Mouse (Mus musculus): ENCODE measurements around the gene Stx1a. TPM values are rescaled to one million over a fixed set of nuclear protein-coding genes. Genes with fewer than 3 reads are reported as not detected.

Stx1a gene
- polyA plus RNA-seq, 1 experiment from 2014 or later: 6.6 TPM

DNA sequence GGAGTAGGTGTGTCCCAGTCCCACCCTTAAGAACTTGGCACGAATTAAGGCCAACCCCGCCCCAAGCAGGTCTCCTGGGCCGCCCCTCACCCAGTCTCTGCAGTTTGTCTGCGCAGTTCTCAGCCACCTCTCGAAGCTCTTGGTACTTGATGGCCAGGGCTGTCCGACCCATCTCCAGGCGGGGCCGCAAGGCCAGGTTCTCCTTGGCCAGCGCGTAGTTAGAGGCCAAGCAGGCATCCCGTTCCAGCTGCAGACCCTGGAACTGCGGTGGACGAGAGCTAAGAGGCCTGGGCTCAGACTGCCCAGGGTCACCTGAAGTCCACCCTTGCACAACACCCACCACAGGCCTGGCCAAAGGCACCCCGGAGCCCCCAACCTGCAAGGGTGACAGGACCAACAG is 53.1 kb downstream of the Stx1a start:
- DNase-seq (ENCODE audit: low spot score) (no peak), ATAC-seq (replicated peaks; ENCODE audit: low FRiP score, low read depth) (no peak)
- H3K9ac ChIP-seq (ENCODE audit: low read depth, low read length): peak overlapping the region; percentile 96; the same call in 1 of the 2 replicates
- no peak overlapping the region for H3K4me3 ChIP-seq (replicated peaks; ENCODE audit: low read depth, low read length)
- peaks cover 10% of the 10 kb centered on the region; the same call in 1 of the 2 replicates for H3K36me3 ChIP-seq (ENCODE audit: insufficient read depth, low read length)
- H3K27me3 ChIP-seq (ENCODE audit: insufficient read depth, low read length): no peaks in the 10 kb centered on the region
- H3K4me2 ChIP-seq (ENCODE audit: low read length): peak overlapping the region; percentile 91
- H3K9me3 ChIP-seq (replicated peaks; ENCODE audit: low read length): no peaks in the 10 kb centered on the region
- WGBS: 70% methylated on average over 14 of the region's 14 CpGs
- TF ChIP-seq CTCF (IDR thresholded peaks at IDR 0.05; ENCODE audit: low read depth): no peak
- peak overlapping the region; percentile 90 for H3K27ac ChIP-seq
- H3K4me1 ChIP-seq (replicated peaks; ENCODE audit: insufficient read depth, low read length): no peaks in the 10 kb centered on the region; the same call in 1 of the 2 replicates

- H3K27me3 ChIP-seq (ENCODE audit: insufficient read depth, low read length): no peaks in the 10 kb centered on the region
- H3K36me3 ChIP-seq (ENCODE audit: insufficient read depth, low read length): peaks cover 10% of the 10 kb centered on the region; the same call in 1 of the 2 replicates
- TF ChIP-seq CTCF (IDR thresholded peaks at IDR 0.05; ENCODE audit: low read depth): no peak
- DNase-seq (ENCODE audit: low spot score): peak; percentile 86
- peak overlapping the region; percentile 91 for H3K4me2 ChIP-seq (ENCODE audit: low read length)
- 17% methylated on average over 14 of the region's 14 CpGs for WGBS
- peak overlapping the region; percentile 96 for H3K9ac ChIP-seq (ENCODE audit: low read depth, low read length)
- no peaks in the 10 kb centered on the region for H3K9me3 ChIP-seq (replicated peaks; ENCODE audit: low read length)
- H3K4me1 ChIP-seq (replicated peaks; ENCODE audit: insufficient read depth, low read length): no peaks in the 10 kb centered on the region; the same call in 1 of the 2 replicates
- peak overlapping the region; percentile 98 for H3K4me3 ChIP-seq (replicated peaks; ENCODE audit: low read depth, low read length)
- peak overlapping the region; percentile 90 for H3K27ac ChIP-seq
- peak; percentile 48; the same call in 1 of the 2 replicates for ATAC-seq (replicated peaks; ENCODE audit: low FRiP score, low read depth)
Observed at GRCm38 (mm10) chr5:135076931-135077505, 53.7 kb downstream of the Stx1a start.

GRCm38 (mm10) chr5:135077564-135078481 is 54.5 kb downstream of the Stx1a start, which contains the start of gene Vps37d:
Gene Vps37d, minus strand, starts transcription at chr5:135078266.
- Histone ChIP-seq H3K4me2 (ENCODE audit: low read length) (peak within 1 kb of the TSS; percentile 91), H3K4me3 (replicated peaks; ENCODE audit: low read depth, low read length) (peak within 1 kb of the TSS; percentile 98), H3K36me3 (ENCODE audit: insufficient read depth, low read length) (peaks cover 2% of the 10 kb centered on the region; the same call in 1 of the 2 replicates), H3K9me3 (replicated peaks; ENCODE audit: low read length) (no peaks in the 10 kb centered on the region), H3K27ac (peak within 1 kb of the TSS; percentile 90), H3K27me3 (ENCODE audit: insufficient read depth, low read length) (no peaks in the 10 kb centered on the region), H3K4me1 (replicated peaks; ENCODE audit: insufficient read depth, low read length) (no peaks in the 10 kb centered on the region; the same call in 1 of the 2 replicates), H3K9ac (ENCODE audit: low read depth, low read length) (peak within 1 kb of the TSS; percentile 96)
- TF ChIP-seq CTCF (IDR thresholded peaks at IDR 0.05; ENCODE audit: low read depth): peak; percentile 87
- ATAC-seq (replicated peaks; ENCODE audit: low FRiP score, low read depth): peak; percentile 80
- under 1% methylated on average over 61 of the region's 83 CpGs for WGBS
- DNase-seq (ENCODE audit: low spot score): peak; percentile 91

DNA sequence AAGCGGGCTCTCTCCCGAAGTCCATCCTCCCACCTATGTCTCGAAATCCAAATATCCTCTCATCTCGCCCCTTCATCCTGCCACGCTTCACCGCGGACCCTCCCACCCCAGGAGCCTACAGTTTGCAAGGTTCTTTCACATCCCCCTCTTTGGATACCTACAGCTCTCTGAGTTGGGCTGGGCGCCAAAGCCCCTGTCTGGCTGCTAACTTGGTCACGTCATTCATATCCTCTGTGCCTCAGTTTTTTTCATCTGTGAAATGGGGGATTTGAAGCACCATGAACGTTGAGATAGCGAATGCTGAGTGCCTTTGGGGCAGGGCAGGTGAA is 55.2 kb downstream of the Stx1a start:
- no peak; the same call in 1 of the 2 replicates for ATAC-seq (replicated peaks; ENCODE audit: low FRiP score, low read depth)

GRCm38 (mm10) chr5:135079578-135079977 is 56.3 kb downstream of the Stx1a start:
- no peak overlapping the region for H3K4me3 ChIP-seq (replicated peaks; ENCODE audit: low read depth, low read length)
- TF ChIP-seq CTCF (IDR thresholded peaks at IDR 0.05; ENCODE audit: low read depth): no peak
- H3K4me1 ChIP-seq (replicated peaks; ENCODE audit: insufficient read depth, low read length): no peaks in the 10 kb centered on the region
- H3K9ac ChIP-seq (ENCODE audit: low read depth, low read length): no peak overlapping the region
- 91% methylated on average over 2 of the region's 2 CpGs for WGBS
- ATAC-seq (replicated peaks; ENCODE audit: low FRiP score, low read depth) (no peak), DNase-seq (ENCODE audit: low spot score) (no peak)
- no peaks in the 10 kb centered on the region for H3K27me3 ChIP-seq (ENCODE audit: insufficient read depth, low read length)
- no peak overlapping the region for H3K27ac ChIP-seq
- H3K9me3 ChIP-seq (replicated peaks; ENCODE audit: low read length): no peaks in the 10 kb centered on the region
- H3K4me2 ChIP-seq (ENCODE audit: low read length): no peak overlapping the region
- no peaks in the 10 kb centered on the region for H3K36me3 ChIP-seq (ENCODE audit: insufficient read depth, low read length)

More for the DNA sequence above, 55.2 kb downstream of the Stx1a start:
- WGBS: under 1% methylated on average over 11 of the region's 11 CpGs
- Histone ChIP-seq H3K4me2 (ENCODE audit: low read length) (peak overlapping the region; percentile 91), H3K36me3 (ENCODE audit: insufficient read depth, low read length) (no peaks in the 10 kb centered on the region), H3K9ac (ENCODE audit: low read depth, low read length) (peak overlapping the region; percentile 96; the same call in 1 of the 2 replicates), H3K9me3 (replicated peaks; ENCODE audit: low read length) (no peaks in the 10 kb centered on the region), H3K27ac (no peak overlapping the region), H3K4me1 (replicated peaks; ENCODE audit: insufficient read depth, low read length) (no peaks in the 10 kb centered on the region; the same call in 1 of the 2 replicates), H3K27me3 (ENCODE audit: insufficient read depth, low read length) (no peaks in the 10 kb centered on the region), H3K4me3 (replicated peaks; ENCODE audit: low read depth, low read length) (peak overlapping the region; percentile 98)
- no peak for DNase-seq (ENCODE audit: low spot score)
- no peak; the same call in 1 of the 2 replicates for TF ChIP-seq CTCF (IDR thresholded peaks at IDR 0.05; ENCODE audit: low read depth)

DNA sequence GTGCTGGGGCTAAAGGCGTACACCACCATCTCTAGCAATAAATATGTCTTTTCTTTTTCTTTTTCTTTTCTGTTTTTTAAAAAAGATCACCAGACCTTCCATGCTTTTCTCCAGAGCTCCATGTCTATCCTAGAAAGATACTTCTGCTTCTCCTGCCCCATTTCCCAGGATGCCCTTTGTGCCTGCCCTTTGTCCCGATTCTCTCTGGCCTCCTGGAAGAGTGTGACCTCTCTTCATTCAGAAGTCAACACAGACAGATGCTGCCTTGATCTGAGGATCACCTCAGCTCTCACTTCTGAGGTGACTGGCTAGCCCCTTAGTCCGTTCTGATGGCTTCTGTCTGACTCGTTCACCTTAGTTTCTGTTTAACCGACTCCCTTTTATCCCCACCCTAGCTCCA is 57.3 kb downstream of the Stx1a start:
- H3K4me2 ChIP-seq (ENCODE audit: low read length): no peak overlapping the region
- no peak for ATAC-seq (replicated peaks; ENCODE audit: low FRiP score, low read depth)
- H3K36me3 ChIP-seq (ENCODE audit: insufficient read depth, low read length): no peaks in the 10 kb centered on the region
- WGBS: 87% methylated on average over 5 of the region's 5 CpGs
- H3K9me3 ChIP-seq (replicated peaks; ENCODE audit: low read length): no peaks in the 10 kb centered on the region
- TF ChIP-seq CTCF (IDR thresholded peaks at IDR 0.05; ENCODE audit: low read depth): no peak
- H3K27ac ChIP-seq: no peak overlapping the region
- H3K9ac ChIP-seq (ENCODE audit: low read depth, low read length): no peak overlapping the region
- DNase-seq (ENCODE audit: low spot score): no peak
- H3K27me3 ChIP-seq (ENCODE audit: insufficient read depth, low read length): no peaks in the 10 kb centered on the region
- no peak overlapping the region for H3K4me3 ChIP-seq (replicated peaks; ENCODE audit: low read depth, low read length)
- H3K4me1 ChIP-seq (replicated peaks; ENCODE audit: insufficient read depth, low read length): no peaks in the 10 kb centered on the region
